Mouse (Mus musculus): ENCODE measurements around the gene Poc1a.

The Poc1a gene

DNA sequence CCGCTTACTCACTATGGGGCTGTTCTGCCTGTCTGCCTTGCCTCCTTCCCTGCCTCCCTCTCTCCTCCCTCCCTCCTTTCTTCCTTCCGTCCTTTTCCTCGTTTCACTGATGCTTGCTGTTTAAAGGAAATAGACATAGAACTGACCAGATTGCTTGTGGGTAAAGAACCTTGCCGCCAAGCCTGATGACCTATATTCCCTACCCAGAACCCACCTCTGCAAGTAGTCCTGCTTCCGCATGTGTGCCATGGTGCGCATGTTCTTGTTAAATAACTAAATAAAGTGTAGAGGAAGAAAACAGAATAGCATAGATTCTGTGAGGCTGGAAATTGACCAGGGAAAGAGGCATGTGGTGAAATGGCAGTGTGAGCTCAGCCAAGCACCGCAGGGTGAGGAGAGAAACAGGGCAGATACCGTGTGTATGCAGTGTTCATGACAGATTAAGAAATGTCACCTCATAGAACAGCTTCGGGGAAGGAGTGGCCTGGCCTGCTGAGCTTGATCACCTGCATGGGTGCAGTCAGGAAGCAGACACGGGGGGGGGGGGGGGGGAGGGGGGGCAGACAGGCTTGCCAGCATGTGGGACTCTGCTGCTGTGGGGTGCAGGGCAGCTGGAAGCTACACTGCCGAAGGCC lies 20.7 kb downstream of the Poc1a start:
- no peak for DNase-seq (ENCODE audit: low spot score in 2 of 2)

DNA sequence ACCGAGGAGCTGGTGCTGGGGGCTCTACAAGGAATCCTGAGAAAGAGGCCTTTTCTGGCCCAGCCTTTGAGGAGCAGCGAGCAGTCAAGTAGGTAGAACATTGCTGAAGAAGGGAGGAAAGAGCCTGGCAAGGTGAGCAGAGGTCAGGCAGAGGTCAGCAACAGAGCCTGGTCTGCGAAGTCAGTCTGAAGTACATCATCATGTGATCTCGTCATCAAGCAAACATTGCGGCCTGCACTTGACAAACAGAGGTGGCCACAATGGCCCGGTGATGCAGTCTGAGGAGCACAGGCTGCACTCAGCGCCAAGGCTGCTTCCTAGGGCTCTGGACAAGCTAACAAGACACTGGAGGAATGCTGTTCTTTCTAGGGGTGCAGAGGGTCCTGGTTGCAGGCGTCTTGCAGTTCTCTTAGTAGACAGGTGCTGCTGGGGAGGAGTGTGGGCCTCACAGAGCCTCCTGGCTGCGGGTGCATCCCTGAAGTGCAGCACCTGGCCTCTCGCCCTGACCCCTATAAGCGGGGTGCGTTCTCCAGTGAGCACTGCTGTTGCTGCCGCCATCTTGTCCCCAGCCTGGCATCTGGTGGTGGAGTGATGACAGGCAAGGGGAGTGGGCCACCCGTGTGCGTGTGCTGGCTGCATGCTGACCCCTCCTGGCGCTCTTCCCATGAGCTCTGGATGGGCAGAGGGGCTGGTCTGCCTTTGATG lies 21.7 kb downstream of the Poc1a start:
- DNase-seq (ENCODE audit: low spot score in 2 of 2), result no peak

DNA sequence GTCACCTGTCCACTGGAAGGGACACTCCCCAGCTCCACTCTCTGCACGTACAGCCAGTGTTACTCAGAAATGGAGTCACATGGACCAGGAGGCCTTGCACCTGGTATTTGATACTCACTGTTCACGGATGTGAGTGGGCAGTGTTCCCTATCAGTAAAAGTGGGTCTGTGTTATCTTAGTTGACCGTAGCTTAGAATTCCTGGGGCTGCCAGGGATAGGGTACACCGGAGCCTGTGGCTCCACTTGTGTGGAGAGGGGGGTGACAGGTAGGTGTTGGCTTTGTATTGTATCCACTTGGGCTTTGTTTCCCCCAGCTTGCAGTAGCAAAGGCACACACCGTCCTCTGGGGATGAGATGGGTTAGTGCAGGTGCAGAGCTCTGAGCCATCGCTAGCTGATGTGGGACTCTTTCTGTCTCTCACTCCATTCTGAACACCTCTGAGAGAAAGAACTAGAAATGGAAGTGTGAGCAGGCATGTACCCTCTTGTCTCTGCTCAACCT lies 22.6 kb downstream of the Poc1a start:
- no peak for DNase-seq (ENCODE audit: low spot score in 2 of 2)

DNA sequence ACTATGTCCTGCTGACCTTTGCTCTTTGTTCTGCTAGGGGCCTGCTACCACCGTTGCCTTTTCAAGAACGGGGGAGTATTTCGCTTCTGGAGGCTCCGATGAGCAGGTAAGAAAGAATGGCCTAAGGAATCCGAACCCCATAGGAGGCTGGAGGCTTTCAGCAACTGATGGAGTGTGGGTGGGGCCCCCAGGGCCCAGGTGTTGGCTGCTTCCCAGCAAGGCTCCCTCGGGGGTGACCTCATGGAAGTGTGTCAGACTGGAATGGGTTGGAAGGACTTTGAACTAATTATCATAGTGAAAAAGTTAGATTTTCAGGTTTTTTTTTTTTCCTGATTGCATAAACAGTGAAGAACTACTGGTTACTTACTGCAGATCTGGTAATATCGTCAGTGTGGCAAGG lies 24.4 kb downstream of the Poc1a start:
- no peak for DNase-seq (ENCODE audit: low spot score in 2 of 2)

DNA sequence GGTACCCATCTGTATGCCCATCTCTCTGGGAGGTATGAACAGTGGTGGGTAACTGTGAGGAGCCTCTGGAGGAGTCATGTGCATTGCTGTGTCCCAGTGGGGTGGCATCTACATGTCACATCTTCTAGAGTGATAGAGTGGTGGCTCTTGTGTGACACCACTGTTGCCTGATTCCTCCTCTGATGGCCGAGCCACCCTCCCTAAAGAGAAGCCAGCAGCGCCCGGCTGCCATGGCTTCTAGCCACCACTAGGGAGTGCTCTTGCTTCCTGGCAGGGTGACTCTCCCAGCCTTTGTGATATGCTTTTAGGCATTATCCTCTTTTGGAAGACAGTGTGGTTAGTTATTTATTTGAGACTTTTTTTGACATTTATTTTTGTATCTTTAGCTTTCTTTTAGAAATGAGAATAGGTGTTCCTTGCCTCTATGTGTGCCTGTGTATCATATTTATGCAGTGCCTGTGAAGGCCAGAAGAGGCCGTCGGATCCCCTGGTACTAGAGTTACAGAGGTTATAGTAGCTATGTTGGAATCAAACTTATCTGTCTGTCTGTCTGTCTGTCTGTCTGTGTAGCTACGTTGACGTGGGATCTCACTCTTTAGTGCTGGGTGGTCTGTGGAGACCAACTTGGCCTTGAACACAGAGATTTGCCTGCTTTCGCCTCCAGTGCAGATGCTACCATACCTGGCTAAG lies 25.9 kb downstream of the Poc1a start:
- peak; percentile 78 to 85 for DNase-seq (ENCODE audit: low spot score in 2 of 2)

DNA sequence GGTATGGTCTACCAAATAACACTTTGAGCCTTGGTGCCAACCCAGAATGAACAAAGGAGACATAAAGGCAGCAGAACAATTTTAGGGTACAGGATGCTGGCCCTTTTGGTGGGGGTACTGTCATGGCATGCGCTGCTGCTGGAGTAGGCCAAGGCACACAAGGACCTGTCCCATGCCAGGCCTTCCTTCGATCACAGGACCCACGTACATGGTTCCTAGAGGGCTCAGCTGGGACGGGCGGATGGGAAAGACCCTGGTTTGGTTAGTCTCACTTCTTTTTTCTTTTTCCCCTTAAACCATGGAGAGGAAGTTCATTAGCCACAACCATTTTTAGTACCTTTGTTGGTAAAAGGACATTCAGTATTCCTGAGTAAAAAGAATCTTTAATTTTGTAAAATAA lies 27.3 kb downstream of the Poc1a start:
- DNase-seq (ENCODE audit: low spot score in 2 of 2), result no peak

DNA sequence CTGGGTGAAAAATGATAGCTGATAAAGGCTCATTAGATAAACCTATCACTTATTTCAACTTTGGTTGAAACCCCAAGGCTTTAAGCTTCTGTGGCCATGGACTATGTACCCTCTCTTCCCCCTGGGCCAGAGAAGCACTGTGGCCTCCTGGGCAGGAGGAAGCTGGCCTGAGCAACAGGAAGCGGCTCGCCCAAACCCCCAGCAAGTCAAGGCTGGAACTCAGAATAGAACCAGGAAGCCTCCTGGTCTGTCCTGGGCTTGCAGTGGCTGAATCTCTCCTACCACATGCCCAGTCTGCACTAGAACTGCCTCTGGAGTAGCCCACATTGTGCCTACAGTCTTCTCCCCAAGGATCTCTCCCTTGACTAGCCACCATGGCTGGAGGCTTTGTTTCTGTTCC lies 27.7 kb downstream of the Poc1a start:
- no peak for DNase-seq (ENCODE audit: low spot score in 2 of 2)

DNA sequence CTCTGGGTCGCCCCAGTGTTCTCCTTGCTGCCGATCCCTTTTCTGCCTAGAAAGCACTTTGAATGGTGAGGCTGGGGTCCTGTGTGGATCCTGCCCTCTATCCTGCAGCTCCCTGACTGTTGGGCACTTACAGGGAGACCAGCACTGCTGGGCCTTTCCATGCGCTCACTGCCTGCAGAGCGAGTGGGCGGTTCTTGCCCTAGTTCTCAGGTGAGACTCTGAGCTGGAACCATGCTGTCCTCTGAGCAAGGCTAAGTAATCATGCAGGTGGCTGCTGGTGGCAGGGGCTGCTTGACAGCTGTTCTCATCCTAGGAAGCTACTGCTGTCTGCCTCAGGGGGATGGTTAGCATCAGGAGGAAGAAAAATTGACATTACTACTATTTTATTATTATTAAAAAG lies 28.1 kb downstream of the Poc1a start:
- no peak for DNase-seq (ENCODE audit: low spot score in 2 of 2)

DNA sequence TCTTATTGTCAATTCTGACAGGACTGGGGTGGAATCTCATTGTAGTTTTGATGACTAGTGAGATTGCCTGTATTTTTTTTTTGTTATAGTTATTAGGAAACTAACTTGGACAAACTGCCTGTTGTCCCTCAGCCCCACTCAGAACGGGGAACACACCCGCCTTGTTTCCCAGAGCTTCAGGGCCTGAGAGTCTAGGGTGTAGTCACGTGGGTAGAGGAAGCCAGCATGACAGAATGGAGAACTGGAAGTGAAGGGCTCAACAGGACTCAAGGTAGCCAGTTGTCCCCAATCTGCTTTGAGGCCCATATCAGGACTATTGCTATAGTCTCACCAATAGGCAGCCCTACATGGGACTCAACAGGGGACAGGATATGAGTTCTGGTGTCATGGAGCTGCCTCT lies 29.0 kb downstream of the Poc1a start:
- no peak for DNase-seq (ENCODE audit: low spot score in 2 of 2)

DNA sequence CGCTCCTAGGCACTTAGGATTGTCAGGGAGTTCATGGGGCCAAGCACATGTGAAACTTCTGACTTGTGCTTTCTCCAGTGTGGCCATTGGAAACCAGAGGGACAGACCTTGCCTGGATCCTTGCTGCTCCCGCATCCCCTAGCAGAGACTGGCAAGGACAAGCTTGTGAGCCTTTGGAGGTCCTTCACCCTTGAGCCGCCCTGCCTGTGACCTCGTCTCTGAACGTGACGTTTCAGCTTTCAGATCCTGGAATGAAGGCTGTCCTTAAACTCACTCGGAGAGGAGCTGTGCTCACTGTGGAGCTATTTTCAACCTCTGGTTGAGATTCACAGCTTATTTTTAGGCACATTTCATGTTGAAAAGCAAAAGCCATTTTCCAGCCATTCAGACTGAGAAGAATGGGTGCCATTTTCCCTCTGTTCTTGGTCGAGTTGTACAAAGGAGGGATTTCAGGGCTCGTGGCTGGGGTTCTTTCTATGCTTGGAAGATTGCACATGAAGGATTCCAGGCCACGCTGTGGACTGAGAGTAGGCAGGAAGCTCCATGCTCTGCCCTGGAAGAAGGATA lies 30.8 kb downstream of the Poc1a start:
- no peak for DNase-seq (ENCODE audit: low spot score in 2 of 2)

DNA sequence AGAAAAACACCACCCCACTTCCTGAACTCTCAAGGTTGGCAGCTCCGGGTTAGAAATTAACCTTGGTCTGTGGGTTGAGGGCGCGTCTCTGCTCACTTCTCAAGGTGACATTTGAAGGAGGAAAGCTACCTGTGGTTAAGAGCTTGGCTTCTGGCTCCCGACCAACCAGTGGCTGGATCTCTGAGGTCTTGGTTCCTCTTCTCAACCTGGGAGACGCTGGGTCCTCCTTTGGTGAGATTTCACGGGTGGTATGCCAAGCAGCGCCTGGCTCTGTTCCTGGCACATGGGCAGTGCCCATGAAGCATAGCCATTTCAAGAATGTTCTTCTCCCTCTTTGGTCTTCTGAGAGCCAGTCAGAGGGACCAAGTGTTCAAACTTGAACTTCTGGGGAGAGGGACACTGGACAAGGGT lies 32.1 kb downstream of the Poc1a start:
- no peak for DNase-seq (ENCODE audit: low spot score in 2 of 2)

DNA sequence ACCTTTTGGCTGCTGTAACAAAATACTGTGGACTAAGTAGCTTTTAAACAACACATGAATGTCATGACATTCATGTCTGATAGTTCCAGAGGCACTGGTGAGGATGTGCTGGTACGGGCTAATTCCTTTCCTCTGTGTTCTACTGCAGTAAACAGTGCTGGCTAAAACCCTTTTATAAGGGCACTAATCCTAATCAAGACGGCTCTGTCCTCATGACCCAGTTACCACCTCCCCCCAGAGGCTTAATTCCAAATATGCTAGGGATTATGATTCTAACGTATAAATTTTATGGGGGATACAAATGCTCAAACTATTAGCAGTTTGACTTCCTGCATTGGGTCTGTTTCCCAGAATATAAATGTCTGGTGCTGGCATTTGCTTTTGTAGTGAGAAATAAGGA lies 33.3 kb downstream of the Poc1a start:
- DNase-seq (ENCODE audit: low spot score in 2 of 2), result no peak

DNA sequence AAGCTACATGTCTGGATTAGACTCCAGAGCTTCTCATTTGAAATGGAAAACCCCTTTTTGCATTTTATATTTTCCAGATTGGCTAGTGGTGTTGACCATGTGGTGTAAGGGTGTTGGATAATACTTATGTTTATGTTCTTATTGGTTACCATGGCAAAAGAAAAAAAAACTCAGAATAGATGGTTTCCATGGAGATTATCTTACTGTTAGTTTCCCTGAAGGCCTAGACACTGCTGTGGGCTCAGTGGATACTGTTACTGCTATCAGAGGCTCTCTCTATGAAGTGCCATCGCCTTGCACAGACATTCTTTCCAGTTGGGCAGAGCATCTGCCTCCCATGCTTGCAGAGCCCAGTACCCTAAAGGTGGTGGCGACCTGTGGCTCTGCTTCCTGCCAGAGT lies 37.2 kb downstream of the Poc1a start:
- no peak for DNase-seq (ENCODE audit: low spot score in 2 of 2)

DNA sequence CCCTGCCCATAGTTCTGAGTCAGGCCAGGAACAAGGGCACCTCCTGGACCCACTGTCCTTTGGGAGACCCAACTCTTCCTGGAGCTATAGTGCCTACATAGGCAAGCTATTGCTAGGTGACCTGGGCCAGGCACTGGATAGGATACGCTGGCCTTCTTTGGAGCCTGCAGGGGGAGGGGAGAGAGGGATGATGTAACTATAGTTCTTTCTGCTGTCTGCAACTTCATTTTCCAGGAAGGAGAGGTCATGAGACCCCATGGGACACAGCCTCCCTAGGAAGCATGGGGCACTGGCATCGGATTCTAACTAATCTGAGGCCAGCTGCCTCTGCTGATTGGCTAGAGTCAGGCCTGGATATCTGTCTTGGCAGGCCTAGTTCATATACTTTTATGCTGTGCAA lies 38.2 kb downstream of the Poc1a start:
- no peak for DNase-seq (ENCODE audit: low spot score in 2 of 2)

DNA sequence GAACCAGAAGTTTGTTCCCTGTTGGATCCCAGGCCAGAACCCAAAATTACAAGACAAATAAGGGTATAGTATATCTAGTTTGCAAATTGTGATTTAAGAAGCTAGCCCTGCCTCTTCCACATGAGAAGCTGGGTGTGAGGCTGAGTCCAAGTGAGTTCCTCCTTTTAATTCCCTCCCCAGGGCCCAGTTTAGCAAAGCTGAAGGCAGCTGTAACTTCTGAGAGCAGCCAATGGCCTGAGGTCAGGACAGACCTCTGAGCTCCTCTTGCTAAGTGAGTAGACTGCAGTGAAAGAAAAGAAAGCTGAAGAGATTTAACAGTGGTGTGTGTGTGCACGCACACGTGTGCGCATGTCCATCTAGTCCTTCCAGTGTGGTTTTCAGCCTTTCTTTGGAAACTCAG lies 41.6 kb downstream of the Poc1a start:
- DNase-seq (ENCODE audit: low spot score in 2 of 2), result no peak

DNA sequence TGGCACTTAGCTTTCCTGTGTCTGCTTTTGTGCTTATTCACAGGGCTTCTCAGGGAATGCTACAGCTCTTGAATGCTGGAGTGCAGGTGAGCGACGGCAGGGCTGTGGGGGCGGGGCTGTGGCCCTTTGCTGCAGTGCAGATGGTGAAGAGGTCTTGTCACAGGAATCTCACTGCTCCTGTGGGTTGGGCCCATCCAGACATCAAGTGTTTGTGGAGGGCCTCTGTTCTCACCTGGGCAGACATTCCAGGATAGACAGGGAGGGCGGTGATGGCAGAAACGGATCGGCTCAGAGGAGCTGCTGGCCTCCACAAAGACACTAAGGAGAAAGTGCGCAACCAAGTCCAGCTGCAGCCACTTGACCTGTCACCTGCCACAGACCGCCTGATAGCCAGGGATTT lies 45.4 kb downstream of the Poc1a start:
- no peak for DNase-seq (ENCODE audit: low spot score in 2 of 2)

DNA sequence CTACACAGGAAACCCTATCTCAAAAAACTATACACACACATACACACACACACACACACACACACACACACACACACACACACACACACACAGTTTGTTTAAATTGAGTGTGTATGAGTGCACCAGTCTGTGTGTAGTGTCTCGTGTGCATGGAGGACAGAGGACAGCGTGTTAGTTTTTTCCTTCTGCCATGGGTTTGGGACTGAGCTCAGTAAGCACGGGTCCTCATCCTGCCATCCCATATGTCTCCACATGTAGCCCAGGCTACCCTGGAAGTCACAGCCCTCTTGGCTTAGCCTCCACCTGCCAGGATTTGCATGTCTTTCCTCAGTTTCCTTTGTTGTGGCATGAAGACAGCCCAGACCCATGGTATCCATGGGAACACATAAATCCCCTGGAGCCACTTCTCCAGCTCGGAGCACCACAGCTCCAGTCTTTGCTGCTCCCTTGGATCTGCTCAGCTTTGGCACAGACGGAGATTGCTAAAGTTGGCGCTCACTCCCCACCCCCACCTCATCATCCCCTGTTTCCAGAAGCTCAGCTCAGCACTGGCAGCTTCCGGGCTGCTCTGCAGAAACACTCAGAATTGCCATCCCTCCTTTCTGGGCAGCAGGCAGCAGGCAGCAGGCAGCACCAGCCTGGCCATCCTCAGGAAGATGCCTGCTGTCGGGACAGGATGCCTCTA lies 46.4 kb downstream of the Poc1a start:
- no peak for DNase-seq (ENCODE audit: low spot score in 2 of 2)

DNA sequence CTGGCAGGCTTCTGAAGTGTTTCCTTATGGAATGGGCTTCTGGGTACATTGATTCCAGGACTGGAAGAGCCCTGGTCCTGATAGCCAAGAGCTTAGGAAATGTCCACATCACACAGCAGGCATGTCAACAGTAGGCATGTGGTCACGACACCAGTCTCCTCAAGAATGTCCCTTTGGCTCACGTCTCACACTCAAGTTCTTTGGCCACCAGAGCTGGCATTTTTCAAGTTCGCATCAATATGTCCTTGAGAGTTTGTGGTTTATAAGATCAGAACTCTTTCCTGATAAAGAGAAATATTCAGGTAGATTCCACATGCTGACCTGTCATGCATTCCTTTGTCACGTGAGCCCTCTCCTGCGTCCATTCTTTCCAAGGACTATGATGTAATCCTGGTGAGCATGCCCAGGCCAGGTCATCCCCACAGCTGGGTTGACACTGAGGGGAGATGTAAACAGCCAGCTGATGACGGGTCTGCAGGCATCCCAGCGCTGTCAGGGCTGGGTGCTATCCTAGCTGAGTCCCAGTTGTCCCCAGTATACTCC lies 47.3 kb downstream of the Poc1a start:
- no peak for DNase-seq (ENCODE audit: low spot score in 2 of 2)

DNA sequence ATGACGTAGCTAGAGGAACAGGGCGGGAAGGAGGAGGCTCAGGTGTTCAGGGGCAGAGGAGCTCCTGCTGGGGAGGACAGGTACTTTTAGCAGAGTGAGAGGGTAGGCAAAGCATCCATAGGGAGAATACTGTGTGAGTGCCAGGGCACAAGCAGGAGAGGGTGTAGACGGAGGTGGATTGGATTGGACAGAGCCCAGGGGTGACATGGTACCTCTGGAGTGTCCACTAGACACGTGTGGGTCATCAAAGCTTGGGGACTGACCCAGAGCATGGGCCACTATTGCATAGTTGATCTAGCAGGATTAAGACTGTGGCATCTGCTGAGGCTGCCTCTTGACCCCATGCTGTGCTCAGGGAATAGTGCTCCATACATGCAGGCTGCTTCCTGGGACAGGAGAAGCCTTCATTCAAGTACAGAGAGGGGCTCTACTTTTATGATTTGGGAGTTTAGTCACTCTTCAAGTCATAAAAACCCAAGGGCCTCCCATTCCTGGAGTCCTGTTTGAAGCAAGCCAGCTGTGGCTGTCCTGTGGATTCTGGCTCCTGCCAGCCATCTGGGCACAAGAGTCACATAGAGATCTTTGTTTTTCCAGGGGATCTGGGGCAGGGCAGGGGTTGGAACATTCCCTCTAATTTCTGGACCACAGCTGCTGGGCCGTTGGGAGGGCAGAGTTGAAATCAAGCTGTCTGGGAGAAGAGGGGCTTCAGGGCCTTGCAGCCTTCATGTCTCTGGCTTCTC lies 48.1 kb downstream of the Poc1a start:
- DNase-seq (ENCODE audit: low spot score in 2 of 2), result no peak

DNA sequence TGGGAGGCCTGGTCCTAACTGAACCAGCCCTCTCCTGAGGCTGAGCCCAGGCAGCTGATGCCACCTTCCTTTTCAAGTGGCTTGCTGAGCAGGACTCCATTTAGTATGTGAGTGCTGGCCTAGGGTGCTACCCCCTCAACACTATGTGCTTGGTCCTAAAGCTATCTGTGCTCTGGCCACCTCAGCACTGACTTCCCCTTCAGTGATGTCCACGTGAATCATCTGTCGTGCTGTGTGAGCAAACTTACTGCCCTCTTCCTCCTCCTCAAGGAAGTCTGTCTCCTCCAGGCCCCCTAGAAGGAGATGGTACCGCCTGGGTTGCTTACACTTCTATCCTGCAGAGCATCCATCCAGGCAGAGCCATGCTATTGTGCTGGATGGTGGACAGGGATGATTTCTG lies 51.9 kb downstream of the Poc1a start:
- no peak for DNase-seq (ENCODE audit: low spot score in 2 of 2)

DNA sequence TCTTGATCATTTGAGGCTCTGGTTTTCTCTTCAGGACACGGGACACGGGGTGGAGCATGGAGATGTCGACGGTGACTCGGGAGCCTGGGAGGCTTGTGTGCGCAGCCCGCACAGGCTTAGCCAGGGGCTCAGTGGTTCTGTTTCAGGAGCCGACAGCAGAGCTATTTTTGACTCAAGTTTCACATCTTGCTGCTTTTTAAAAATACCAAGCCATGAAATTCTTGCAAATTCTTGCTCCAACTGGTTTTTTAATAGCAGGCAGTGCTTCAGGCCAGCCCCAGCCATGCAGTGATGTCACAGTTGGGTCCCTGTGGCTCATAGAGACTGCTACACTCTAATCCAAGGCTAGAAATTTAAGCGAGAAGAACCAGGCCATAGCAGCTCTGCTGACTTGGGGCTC lies 56.8 kb downstream of the Poc1a start:
- peak in 1 of 2 experiments; percentile 81 for DNase-seq (ENCODE audit: low spot score in 2 of 2)

Data from frontal cortex, postnatal 36 days (tissue).